Mouse (Mus musculus): ENCODE data around the gene Rpia. TPM values are rescaled to one million over a fixed set of nuclear protein-coding genes. Genes with fewer than 3 reads are reported as not detected.

The Rpia gene
- total RNA-seq, 2 experiments from 2014 or later = 11.1 to 14.3 TPM

GRCm38 (mm10) chr6:70762659-70763058, 29.4 kb downstream of the Rpia start:
- no peak for DNase-seq (ENCODE audit: low spot score in 2 of 2)
- intact Hi-C loops (cut with DNase I) = no loop called here

GRCm38 (mm10) chr6:70760951-70761350, 31.1 kb downstream of the Rpia start:
- DNase-seq (ENCODE audit: low spot score in 2 of 2) = no peak
- intact Hi-C loops (cut with DNase I) = no loop called here

- no peak for DNase-seq (ENCODE audit: low spot score in 2 of 2)
- intact Hi-C loops (cut with DNase I) = no loop called here
Measured at GRCm38 (mm10) chr6:70754833-70755232, 37.2 kb downstream of the Rpia start.

- no peak for DNase-seq (ENCODE audit: low spot score in 2 of 2)
- intact Hi-C loops (cut with DNase I) = no loop called here
Measured at GRCm38 (mm10) chr6:70752351-70752750, 39.7 kb downstream of the Rpia start.

- intact Hi-C loops (cut with DNase I) = no loop called here
- DNase-seq (ENCODE audit: low spot score in 2 of 2) = no peak
Measured at GRCm38 (mm10) chr6:70751898-70752273, 40.1 kb downstream of the Rpia start.

GRCm38 (mm10) chr6:70751251-70751897, 40.7 kb downstream of the Rpia start:
- intact Hi-C loops (cut with DNase I) = no loop called here
- DNase-seq (ENCODE audit: low spot score in 2 of 2) = no peak

- intact Hi-C loops (cut with DNase I) = no loop called here
- no peak for DNase-seq (ENCODE audit: low spot score in 2 of 2)
Measured at GRCm38 (mm10) chr6:70749750-70750149, 42.3 kb downstream of the Rpia start.

GRCm38 (mm10) chr6:70747702-70748101, 44.3 kb downstream of the Rpia start:
- no peak for DNase-seq (ENCODE audit: low spot score in 2 of 2)
- intact Hi-C loops (cut with DNase I) = no loop called here

GRCm38 (mm10) chr6:70743902-70744301, 48.1 kb downstream of the Rpia start:
- intact Hi-C loops (cut with DNase I) = no loop called here

GRCm38 (mm10) chr6:70742833-70743232, 49.2 kb downstream of the Rpia start:
- intact Hi-C loops (cut with DNase I) = no loop called here
- DNase-seq (ENCODE audit: low spot score in 2 of 2) = no peak

More at GRCm38 (mm10) chr6:70743902-70744301, 48.1 kb downstream of the Rpia start:
- no peak for DNase-seq (ENCODE audit: low spot score in 2 of 2)

GRCm38 (mm10) chr6:70740535-70740934, 51.5 kb downstream of the Rpia start:
- intact Hi-C loops (cut with DNase I) = no loop called here
- DNase-seq (ENCODE audit: low spot score in 2 of 2) = no peak

- no peak for DNase-seq (ENCODE audit: low spot score in 2 of 2)
- intact Hi-C loops (cut with DNase I) = no loop called here
Measured at GRCm38 (mm10) chr6:70739456-70739855, 52.6 kb downstream of the Rpia start.

- intact Hi-C loops (cut with DNase I) = no loop called here
- no peak for DNase-seq (ENCODE audit: low spot score in 2 of 2)
Measured at GRCm38 (mm10) chr6:70735528-70735927, 56.5 kb downstream of the Rpia start.

GRCm38 (mm10) chr6:70730828-70731227, 61.2 kb downstream of the Rpia start:
- intact Hi-C loops (cut with DNase I) = no loop called here
- DNase-seq (ENCODE audit: low spot score in 2 of 2) = no peak

GRCm38 (mm10) chr6:70729125-70729524, 62.9 kb downstream of the Rpia start:
- DNase-seq (ENCODE audit: low spot score in 2 of 2) = no peak
- intact Hi-C loops (cut with DNase I) = no loop called here

- DNase-seq (ENCODE audit: low spot score in 2 of 2) = no peak
- intact Hi-C loops (cut with DNase I) = no loop called here
Measured at GRCm38 (mm10) chr6:70727094-70727721, 64.8 kb downstream of the Rpia start.

- intact Hi-C loops (cut with DNase I) = no loop called here
- DNase-seq (ENCODE audit: low spot score in 2 of 2) = no peak
Measured at GRCm38 (mm10) chr6:70725639-70726038, 66.4 kb downstream of the Rpia start.

- no peak for DNase-seq (ENCODE audit: low spot score in 2 of 2)
- intact Hi-C loops (cut with DNase I) = no loop called here
Measured at GRCm38 (mm10) chr6:70724722-70725121, 67.3 kb downstream of the Rpia start.

- intact Hi-C loops (cut with DNase I) = no loop called here
- no peak for DNase-seq (ENCODE audit: low spot score in 2 of 2)
Measured at GRCm38 (mm10) chr6:70722298-70722697, 69.7 kb downstream of the Rpia start.

GRCm38 (mm10) chr6:70718760-70719159, 73.3 kb downstream of the Rpia start:
- intact Hi-C loops (cut with DNase I) = no loop called here

GRCm38 (mm10) chr6:70718164-70718563, 73.9 kb downstream of the Rpia start:
- intact Hi-C loops (cut with DNase I) = no loop called here
- no peak for DNase-seq (ENCODE audit: low spot score in 2 of 2)

More at GRCm38 (mm10) chr6:70718760-70719159, 73.3 kb downstream of the Rpia start:
- no peak for DNase-seq (ENCODE audit: low spot score in 2 of 2)

Data from left cerebral cortex, postnatal 36 days (tissue).